Mouse (Mus musculus): Measurements from ENCODE around the gene Scamp3. TPM values are rescaled to one million over a fixed set of nuclear protein-coding genes. Genes with fewer than 3 reads are reported as not detected.

Scamp3 gene
- polyA plus RNA-seq, 1 experiment from 2014 or later, result 146 TPM

DNA sequence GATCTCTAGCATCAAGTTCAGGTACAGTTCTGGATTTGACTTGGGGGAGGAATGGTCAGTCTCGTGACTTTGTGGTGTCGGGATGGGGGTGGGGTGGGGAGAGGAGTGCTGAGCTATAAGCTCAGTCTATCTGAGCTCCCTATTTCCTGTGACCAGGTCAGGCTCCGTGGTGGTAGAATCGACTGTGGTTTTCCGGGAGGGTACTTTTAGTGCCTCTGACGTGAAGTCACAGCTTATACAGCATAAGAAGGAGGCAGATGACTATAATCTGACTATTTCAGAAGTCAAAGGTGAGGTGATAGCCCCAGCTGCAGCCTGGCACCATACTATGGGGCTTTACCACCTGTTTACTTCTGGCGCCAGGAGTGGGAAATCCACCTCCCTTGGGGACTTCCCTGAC is 54.1 kb downstream of the Scamp3 start:
- WGBS, result 76% methylated on average over 7 of the region's 7 CpGs
- Histone ChIP-seq H3K4me2 (no peak overlapping the region), H3K27me3 (replicated peaks) (no peaks in the 10 kb centered on the region), H3K4me3 (no peak overlapping the region), H3K9me3 (no peaks in the 10 kb centered on the region), H3K27ac (no peak overlapping the region), H3K36me3 (replicated peaks) (peaks cover 18% of the 10 kb centered on the region), H3K4me1 (peaks cover 25% of the 10 kb centered on the region), H3K9ac (no peak overlapping the region)
- no peak for ATAC-seq (replicated peaks)

DNA sequence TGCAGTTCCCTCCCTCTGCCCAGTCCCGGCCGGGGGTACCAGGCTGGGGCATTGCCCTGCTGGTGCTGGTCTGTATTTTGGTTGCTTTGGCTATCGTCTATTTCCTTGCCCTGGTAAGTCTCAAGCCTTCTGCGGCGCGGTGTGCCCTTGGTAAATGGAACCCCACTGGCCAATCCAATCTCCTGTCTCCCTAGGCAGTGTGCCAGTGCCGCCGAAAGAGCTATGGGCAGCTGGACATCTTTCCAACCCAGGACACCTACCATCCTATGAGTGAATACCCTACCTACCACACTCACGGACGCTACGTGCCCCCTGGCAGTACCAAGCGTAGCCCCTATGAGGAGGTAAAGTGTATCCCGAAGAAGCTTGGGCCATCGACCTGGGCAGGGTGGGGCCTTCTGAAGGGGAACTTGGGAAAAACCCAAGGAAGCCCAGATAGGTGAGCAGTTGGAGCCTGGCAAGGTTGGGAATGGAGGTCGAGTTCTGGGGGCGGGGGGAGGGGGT is 54.6 kb downstream of the Scamp3 start:
- ATAC-seq (replicated peaks), result no peak
- Histone ChIP-seq H3K27me3 (replicated peaks) (no peaks in the 10 kb centered on the region), H3K36me3 (replicated peaks) (peaks cover 23% of the 10 kb centered on the region), H3K9me3 (no peaks in the 10 kb centered on the region), H3K27ac (no peak overlapping the region), H3K4me2 (no peak overlapping the region), H3K4me1 (peaks cover 20% of the 10 kb centered on the region), H3K9ac (no peak overlapping the region), H3K4me3 (no peak overlapping the region)
- 75% methylated on average over 16 of the region's 16 CpGs for WGBS

MicroRNA genes within 50 kb of the gene (microRNA counts, 519-probe panel; counts per million panel counts)
- 2,457 counts per million, percentile 47 among the panel's probes with 10 or more counts for microRNA mmu-miR-92b

Small RNA genes lying within 50 kb of the gene (microRNA-seq; reads per million reads assigned to microRNA genes)
- gene Mir92b, result 4,279 reads per million, percentile 91 among the genes with 10 or more reads in this experiment

Other genes starting within 250 kb of the Scamp3 start
- gene Ash1l, start 226.9 kb upstream of the Scamp3 start, polyA plus RNA-seq (2015; fragmentation: Nextera tagmentation; extraction: Ambion mirVana), result 21.1 and 22.0 TPM in 2 replicates
- 123 and 126 TPM in 2 replicates for gene Dap3, start 226.3 kb upstream of the Scamp3 start, polyA plus RNA-seq (2015; fragmentation: Nextera tagmentation; extraction: Ambion mirVana)
- gene Rusc1, start 84.2 kb upstream of the Scamp3 start, polyA plus RNA-seq (2015; fragmentation: Nextera tagmentation; extraction: Ambion mirVana), result 111 and 113 TPM in 2 replicates
- gene Gm43738, start 76.4 kb upstream of the Scamp3 start, polyA plus RNA-seq (2015; fragmentation: Nextera tagmentation; extraction: Ambion mirVana), result 0.11 TPM in 1 of 2 replicates, not detected in the other
- 461 and 488 TPM in 2 replicates for gene Fdps, start 75.5 kb upstream of the Scamp3 start, polyA plus RNA-seq (2015; fragmentation: Nextera tagmentation; extraction: Ambion mirVana)
- 0.05 and 0.14 TPM in 2 replicates for gene Pklr, start 41.3 kb upstream of the Scamp3 start, polyA plus RNA-seq (2015; fragmentation: Nextera tagmentation; extraction: Ambion mirVana)
- gene Hcn3, start 17.3 kb upstream of the Scamp3 start, polyA plus RNA-seq (2015; fragmentation: Nextera tagmentation; extraction: Ambion mirVana), result 59.6 and 59.8 TPM in 2 replicates
- gene Clk2, start 12.7 kb upstream of the Scamp3 start, polyA plus RNA-seq (2015; fragmentation: Nextera tagmentation; extraction: Ambion mirVana), result 22.4 and 26.7 TPM in 2 replicates
- 33.5 and 37.5 TPM in 2 replicates for gene Fam189b, start 5.7 kb downstream of the Scamp3 start, polyA plus RNA-seq (2015; fragmentation: Nextera tagmentation; extraction: Ambion mirVana)
- gene Gba, start 25.5 kb downstream of the Scamp3 start, polyA plus RNA-seq (2015; fragmentation: Nextera tagmentation; extraction: Ambion mirVana), result 50.3 and 51.0 TPM in 2 replicates
- 58.7 and 58.8 TPM in 2 replicates for gene Thbs3, start 37.7 kb downstream of the Scamp3 start, polyA plus RNA-seq (2015; fragmentation: Nextera tagmentation; extraction: Ambion mirVana)
- 159 and 161 TPM in 2 replicates for gene Mtx1, start 49.6 kb downstream of the Scamp3 start, polyA plus RNA-seq (2015; fragmentation: Nextera tagmentation; extraction: Ambion mirVana)
- gene Muc1, start 51.6 kb downstream of the Scamp3 start, polyA plus RNA-seq (2015; fragmentation: Nextera tagmentation; extraction: Ambion mirVana), result 0.93 and 1.3 TPM in 2 replicates
- gene Krtcap2, start 68.5 kb downstream of the Scamp3 start, polyA plus RNA-seq (2015; fragmentation: Nextera tagmentation; extraction: Ambion mirVana), result 177 and 185 TPM in 2 replicates
- 95.9 and 97.9 TPM in 2 replicates for gene Trim46, start 68.8 kb downstream of the Scamp3 start, polyA plus RNA-seq (2015; fragmentation: Nextera tagmentation; extraction: Ambion mirVana)
- gene Dpm3, start 81.9 kb downstream of the Scamp3 start, polyA plus RNA-seq (2015; fragmentation: Nextera tagmentation; extraction: Ambion mirVana), result 65.8 and 69.1 TPM in 2 replicates
- 31.4 and 37.5 TPM in 2 replicates for gene Slc50a1, start 93.1 kb downstream of the Scamp3 start, polyA plus RNA-seq (2015; fragmentation: Nextera tagmentation; extraction: Ambion mirVana)
- gene Efna1, start 103.7 kb downstream of the Scamp3 start, polyA plus RNA-seq (2015; fragmentation: Nextera tagmentation; extraction: Ambion mirVana), result 8.0 and 10.2 TPM in 2 replicates
- 40.5 and 43.0 TPM in 2 replicates for gene Efna3, start 145.5 kb downstream of the Scamp3 start, polyA plus RNA-seq (2015; fragmentation: Nextera tagmentation; extraction: Ambion mirVana)
- 4.3 and 5.8 TPM in 2 replicates for gene Efna4, start 160.6 kb downstream of the Scamp3 start, polyA plus RNA-seq (2015; fragmentation: Nextera tagmentation; extraction: Ambion mirVana)
- gene Adam15, start 172.5 kb downstream of the Scamp3 start, polyA plus RNA-seq (2015; fragmentation: Nextera tagmentation; extraction: Ambion mirVana), result 59.5 and 62.2 TPM in 2 replicates
- 0.14 and 0.17 TPM in 2 replicates for gene Dcst2, start 184.5 kb downstream of the Scamp3 start, polyA plus RNA-seq (2015; fragmentation: Nextera tagmentation; extraction: Ambion mirVana)
- 0.89 and 0.99 TPM in 2 replicates for gene Dcst1, start 187.8 kb downstream of the Scamp3 start, polyA plus RNA-seq (2015; fragmentation: Nextera tagmentation; extraction: Ambion mirVana)
- 0.59 and 0.64 TPM in 2 replicates for gene Zbtb7b, start 217.3 kb downstream of the Scamp3 start, polyA plus RNA-seq (2015; fragmentation: Nextera tagmentation; extraction: Ambion mirVana)
- 0.22 and 2.3 TPM in 2 replicates for gene Lenep, start 225.3 kb downstream of the Scamp3 start, polyA plus RNA-seq (2015; fragmentation: Nextera tagmentation; extraction: Ambion mirVana)
- 35.9 and 36.5 TPM in 2 replicates for gene Flad1, start 234.4 kb downstream of the Scamp3 start, polyA plus RNA-seq (2015; fragmentation: Nextera tagmentation; extraction: Ambion mirVana)
- 86.7 and 91.2 TPM in 2 replicates for gene Cks1b, start 240.9 kb downstream of the Scamp3 start, polyA plus RNA-seq (2015; fragmentation: Nextera tagmentation; extraction: Ambion mirVana)
- 17.2 and 19.8 TPM in 2 replicates for gene Shc1, start 241.0 kb downstream of the Scamp3 start, polyA plus RNA-seq (2015; fragmentation: Nextera tagmentation; extraction: Ambion mirVana)

All from midbrain, embryonic 15.5 days (tissue).